Mouse (Mus musculus): ENCODE measurements around the gene Tmigd3. TPM values are rescaled to one million over a fixed set of nuclear protein-coding genes. Genes with fewer than 3 reads are reported as not detected.
A peak's percentile ranks its signal among the peaks of the same experiment; 100 is the strongest.

Gene Tmigd3
- polyA plus RNA-seq (2015; fragmentation: Nextera tagmentation; extraction: Ambion mirVana) = 0.18 TPM in 1 of 2 replicates, not detected in the other

- H3K9ac ChIP-seq = no peak within 1 kb of the TSS
- H3K4me1 ChIP-seq (replicated peaks) = peaks cover 10% of the 10 kb centered on the region
- H3K27ac ChIP-seq = no peak within 1 kb of the TSS
- H3K27me3 ChIP-seq = no peaks in the 10 kb centered on the region; the same call in none of the 2 replicates
- no peaks in the 10 kb centered on the region for H3K36me3 ChIP-seq
- H3K9me3 ChIP-seq (replicated peaks) = no peaks in the 10 kb centered on the region
- 80% methylated on average over 3 of the region's 3 CpGs for WGBS (ENCODE audit: insufficient replicate concordance)
- ATAC-seq (ENCODE audit: low read depth) (no peak), DNase-seq (no peak)
- H3K4me3 ChIP-seq (replicated peaks) = no peak within 1 kb of the TSS
- H3K4me2 ChIP-seq = no peak within 1 kb of the TSS
These were observed at the start of gene Tmigd3, which contains the start of gene Adora3 for GRCm38 (mm10) chr3:105870558-105870957. Gene Tmigd3, plus strand, starts transcription at chr3:105870903. Gene Adora3, plus strand, starts transcription at chr3:105870858.

GRCm38 (mm10) chr3:105821504-105821903 lies 49.2 kb upstream of the Tmigd3 start:
- Histone ChIP-seq H3K36me3 (no peaks in the 10 kb centered on the region), H3K4me1 (replicated peaks) (peaks cover 37% of the 10 kb centered on the region), H3K27me3 (no peaks in the 10 kb centered on the region), H3K9ac (no peak overlapping the region), H3K4me3 (replicated peaks) (no peak overlapping the region), H3K4me2 (no peak overlapping the region), H3K27ac (no peak overlapping the region), H3K9me3 (replicated peaks) (no peaks in the 10 kb centered on the region)
- 78% methylated on average over 3 of the region's 3 CpGs for WGBS (ENCODE audit: insufficient replicate concordance)
- no peak for ATAC-seq (ENCODE audit: low read depth)
- no peak for DNase-seq

DNA sequence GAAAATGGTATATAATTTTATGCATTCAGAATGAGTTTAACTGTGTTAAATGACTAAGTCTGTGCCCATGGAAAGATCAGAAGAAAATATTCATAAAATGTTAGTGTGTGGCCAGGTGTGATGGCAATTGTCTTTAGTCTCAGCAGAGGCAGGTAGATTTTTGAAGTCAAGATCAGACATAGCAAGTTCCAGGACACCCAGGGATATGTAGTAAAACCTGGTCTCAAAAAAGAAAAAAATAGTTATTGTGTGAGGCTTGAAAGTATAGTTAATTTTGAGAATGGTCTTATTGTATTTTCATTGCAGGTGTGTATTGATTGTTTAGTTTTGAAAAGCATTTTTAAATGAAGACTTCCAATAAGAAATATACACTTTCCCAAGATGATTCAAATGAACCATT lies 47.1 kb upstream of the Tmigd3 start:
- no peaks in the 10 kb centered on the region for H3K36me3 ChIP-seq
- no peaks in the 10 kb centered on the region for H3K9me3 ChIP-seq (replicated peaks)
- H3K4me1 ChIP-seq (replicated peaks) = peaks cover 26% of the 10 kb centered on the region
- H3K4me2 ChIP-seq = no peak overlapping the region
- no peaks in the 10 kb centered on the region for H3K27me3 ChIP-seq
- ATAC-seq (ENCODE audit: low read depth) (no peak), DNase-seq (no peak)
- H3K4me3 ChIP-seq (replicated peaks) = no peak overlapping the region
- no peak overlapping the region for H3K27ac ChIP-seq
- H3K9ac ChIP-seq = no peak overlapping the region

GRCm38 (mm10) chr3:105824103-105824502 lies 46.6 kb upstream of the Tmigd3 start:
- Histone ChIP-seq H3K9ac (no peak overlapping the region), H3K27ac (no peak overlapping the region), H3K27me3 (no peaks in the 10 kb centered on the region), H3K4me2 (no peak overlapping the region), H3K4me1 (replicated peaks) (peaks cover 22% of the 10 kb centered on the region), H3K4me3 (replicated peaks) (no peak overlapping the region), H3K36me3 (no peaks in the 10 kb centered on the region), H3K9me3 (replicated peaks) (no peaks in the 10 kb centered on the region)
- DNase-seq (no peak), ATAC-seq (ENCODE audit: low read depth) (no peak)
- WGBS (ENCODE audit: insufficient replicate concordance) = 25% methylated on average over 5 of the region's 5 CpGs

DNA sequence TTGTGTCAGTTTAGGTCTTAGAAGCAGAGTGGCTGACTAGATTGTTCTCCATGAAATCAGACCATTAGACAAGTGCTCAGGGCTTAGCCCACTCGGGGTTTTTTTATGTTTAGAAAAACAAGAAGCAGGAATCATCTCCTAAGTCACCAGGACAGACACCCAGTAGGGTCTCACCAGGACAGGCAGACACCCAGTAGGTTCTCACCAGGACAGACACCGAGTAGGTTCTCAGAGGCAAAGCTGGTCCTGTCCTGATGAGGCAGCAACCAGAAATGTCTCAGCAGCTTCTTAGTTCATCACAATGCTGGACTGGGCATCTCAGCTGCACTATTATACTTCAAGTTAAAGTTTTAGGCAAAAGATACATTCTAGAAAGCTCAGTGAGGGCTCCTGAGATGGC lies 46.0 kb upstream of the Tmigd3 start:
- no peak for ATAC-seq (ENCODE audit: low read depth)

GRCm38 (mm10) chr3:105825501-105826161 lies 45.1 kb upstream of the Tmigd3 start:
- H3K9me3 ChIP-seq (replicated peaks) = no peaks in the 10 kb centered on the region
- H3K9ac ChIP-seq = no peak overlapping the region
- no peak overlapping the region for H3K4me3 ChIP-seq (replicated peaks)
- H3K36me3 ChIP-seq = no peaks in the 10 kb centered on the region
- H3K27me3 ChIP-seq = no peaks in the 10 kb centered on the region
- no peak overlapping the region for H3K4me2 ChIP-seq
- ATAC-seq (ENCODE audit: low read depth) (peak; percentile 43; the same call in 1 of the 2 replicates), DNase-seq (no peak)
- H3K4me1 ChIP-seq (replicated peaks) = peaks cover 22% of the 10 kb centered on the region
- H3K27ac ChIP-seq = no peak overlapping the region
- 33% methylated on average over 7 of the region's 7 CpGs for WGBS (ENCODE audit: insufficient replicate concordance)

More for the DNA sequence above, 46.0 kb upstream of the Tmigd3 start:
- no peaks in the 10 kb centered on the region for H3K9me3 ChIP-seq (replicated peaks)
- H3K4me2 ChIP-seq = no peak overlapping the region
- H3K27me3 ChIP-seq = no peaks in the 10 kb centered on the region
- 46% methylated on average over 2 of the region's 2 CpGs for WGBS (ENCODE audit: insufficient replicate concordance)
- no peak overlapping the region for H3K9ac ChIP-seq
- H3K27ac ChIP-seq = no peak overlapping the region
- H3K4me3 ChIP-seq (replicated peaks) = no peak overlapping the region
- DNase-seq = no peak
- H3K36me3 ChIP-seq = no peaks in the 10 kb centered on the region
- H3K4me1 ChIP-seq (replicated peaks) = peaks cover 22% of the 10 kb centered on the region

DNA sequence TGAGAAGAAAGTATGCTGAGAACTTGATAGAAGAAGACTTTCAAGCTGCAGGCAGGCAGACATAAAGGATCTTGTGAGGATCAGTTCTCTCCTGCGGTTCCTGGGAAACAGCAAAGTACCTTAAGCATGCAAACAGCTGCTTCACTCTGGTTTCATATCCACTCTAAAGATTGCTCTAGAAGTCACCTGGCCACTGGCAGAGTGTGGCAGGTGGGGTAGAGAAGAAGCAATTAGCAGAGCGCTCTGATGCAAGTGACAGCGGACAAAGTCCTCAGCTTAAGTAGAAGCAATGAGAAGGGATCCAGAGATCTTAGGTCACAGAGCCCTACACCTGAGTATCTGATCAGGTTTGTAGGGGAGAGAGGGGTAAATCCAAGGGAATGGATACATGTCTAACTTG lies 39.1 kb upstream of the Tmigd3 start:
- no peaks in the 10 kb centered on the region for H3K9me3 ChIP-seq (replicated peaks)
- no peak overlapping the region for H3K4me2 ChIP-seq
- no peak overlapping the region for H3K4me3 ChIP-seq (replicated peaks)
- H3K27ac ChIP-seq = no peak overlapping the region
- ATAC-seq (ENCODE audit: low read depth) = no peak
- H3K4me1 ChIP-seq (replicated peaks) = peaks cover 14% of the 10 kb centered on the region
- no peaks in the 10 kb centered on the region for H3K27me3 ChIP-seq
- H3K9ac ChIP-seq = no peak overlapping the region
- H3K36me3 ChIP-seq = no peaks in the 10 kb centered on the region
- no peak for DNase-seq
- WGBS (ENCODE audit: insufficient replicate concordance) = 88% methylated on average over 3 of the region's 3 CpGs

DNA sequence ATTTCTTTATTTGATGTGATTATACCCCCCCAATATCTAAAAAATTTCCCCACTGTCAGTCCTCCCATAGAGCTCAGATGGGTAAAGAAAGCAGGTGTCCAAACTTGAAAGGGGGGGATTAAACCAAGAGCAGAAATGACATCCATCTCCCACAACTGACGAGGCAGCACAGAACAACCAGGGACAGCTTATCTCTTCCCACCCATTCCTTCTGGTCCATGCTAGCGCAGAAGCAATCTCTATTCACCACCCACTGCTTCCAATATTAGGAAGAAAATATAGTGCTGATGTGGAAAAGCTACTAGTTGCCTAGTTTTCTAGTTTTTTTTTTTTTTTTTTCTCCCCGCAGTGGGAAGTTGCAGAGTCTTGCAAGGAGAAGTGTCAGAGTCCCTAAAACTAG lies 34.8 kb upstream of the Tmigd3 start:
- Histone ChIP-seq H3K27ac (no peak overlapping the region; the same call in 1 of the 2 replicates), H3K4me1 (replicated peaks) (peaks cover 23% of the 10 kb centered on the region), H3K4me3 (replicated peaks) (no peak overlapping the region), H3K27me3 (no peaks in the 10 kb centered on the region), H3K9me3 (replicated peaks) (no peaks in the 10 kb centered on the region), H3K9ac (no peak overlapping the region), H3K36me3 (no peaks in the 10 kb centered on the region), H3K4me2 (no peak overlapping the region)
- no peak for DNase-seq
- WGBS (ENCODE audit: insufficient replicate concordance) = 27% methylated on average over 3 of the region's 3 CpGs
- ATAC-seq (ENCODE audit: low read depth) = peak; percentile 74

- no peak for DNase-seq
- Histone ChIP-seq H3K4me2 (no peak overlapping the region), H3K4me3 (replicated peaks) (no peak overlapping the region), H3K36me3 (no peaks in the 10 kb centered on the region), H3K4me1 (replicated peaks) (peaks cover 23% of the 10 kb centered on the region), H3K9ac (no peak overlapping the region), H3K9me3 (replicated peaks) (no peaks in the 10 kb centered on the region), H3K27me3 (no peaks in the 10 kb centered on the region), H3K27ac (no peak overlapping the region)
- peak; percentile 59 for ATAC-seq (ENCODE audit: low read depth)
- WGBS (ENCODE audit: insufficient replicate concordance) = 26% methylated on average over 3 of the region's 3 CpGs
These were observed 33.8 kb upstream of the Tmigd3 start for GRCm38 (mm10) chr3:105836883-105837282.

DNA sequence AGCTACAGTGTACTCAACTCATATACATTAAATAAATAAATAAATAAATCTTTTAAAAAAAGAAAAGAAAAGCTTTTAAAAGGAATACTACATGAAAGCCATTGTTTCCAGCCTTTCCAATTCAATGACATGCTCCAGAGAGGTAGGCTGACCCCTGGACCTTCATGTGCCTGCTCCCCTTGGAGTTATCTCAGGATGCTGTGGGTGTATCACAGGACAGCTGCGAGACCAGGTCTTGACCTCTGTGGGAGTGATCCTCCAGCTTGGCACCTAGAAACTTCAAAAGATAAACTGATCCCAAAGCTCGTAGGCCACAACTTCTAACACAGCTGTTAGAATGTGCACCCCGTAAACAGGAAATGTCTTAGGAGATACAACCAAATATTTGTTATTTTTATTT lies 32.0 kb upstream of the Tmigd3 start:
- ATAC-seq (ENCODE audit: low read depth) (no peak), DNase-seq (no peak)
- no peak overlapping the region for H3K4me3 ChIP-seq (replicated peaks)
- H3K4me2 ChIP-seq = no peak overlapping the region
- H3K27me3 ChIP-seq = peaks cover 4% of the 10 kb centered on the region
- 64% methylated on average over 3 of the region's 3 CpGs for WGBS (ENCODE audit: insufficient replicate concordance)
- H3K4me1 ChIP-seq (replicated peaks) = peaks cover 23% of the 10 kb centered on the region
- no peaks in the 10 kb centered on the region for H3K36me3 ChIP-seq
- H3K9me3 ChIP-seq (replicated peaks) = no peaks in the 10 kb centered on the region
- no peak overlapping the region for H3K9ac ChIP-seq
- no peak overlapping the region for H3K27ac ChIP-seq

DNA sequence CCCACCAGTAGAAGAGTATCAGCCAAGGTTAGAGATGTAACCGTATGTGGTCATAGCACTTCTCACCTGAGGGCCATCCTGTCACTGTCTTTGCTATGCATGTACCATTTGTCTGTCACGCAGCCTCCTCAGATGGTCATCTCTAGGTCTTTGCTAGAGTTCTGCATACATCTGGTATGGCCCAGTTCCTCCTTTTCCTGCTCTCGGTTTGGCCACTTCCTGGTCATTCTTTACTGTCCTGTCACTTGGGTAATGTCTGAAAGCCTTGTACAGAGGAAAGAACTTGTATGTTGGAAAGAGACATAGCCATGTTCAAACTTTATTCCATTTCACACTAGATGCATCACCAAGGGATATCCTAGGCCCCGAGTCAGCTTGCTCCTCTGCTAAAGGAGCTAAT lies 30.9 kb upstream of the Tmigd3 start:
- Histone ChIP-seq H3K4me1 (replicated peaks) (peaks cover 23% of the 10 kb centered on the region), H3K9me3 (replicated peaks) (no peaks in the 10 kb centered on the region), H3K4me2 (no peak overlapping the region), H3K27ac (no peak overlapping the region), H3K27me3 (peaks cover 4% of the 10 kb centered on the region), H3K9ac (no peak overlapping the region), H3K36me3 (no peaks in the 10 kb centered on the region), H3K4me3 (replicated peaks) (no peak overlapping the region)
- 51% methylated on average over 4 of the region's 4 CpGs for WGBS (ENCODE audit: insufficient replicate concordance)
- DNase-seq = no peak
- ATAC-seq (ENCODE audit: low read depth) = no peak

Measured in liver, embryonic 13.5 days (tissue).